Mouse (Mus musculus) kidney, postnatal 0 days (tissue): ENCODE measurements around the gene Fes. TPM values are rescaled to one million over a fixed set of nuclear protein-coding genes. Genes with fewer than 3 reads are reported as not detected.

Experiments used
- ATAC-seq: fragments of 200-750 bp; cut with Nextera tagmentation; replicated peaks from 2 replicates; pipeline ENCODE4 v1.8.0; 2017; ENCODE audit warnings: low read depth, moderate number of reproducible peaks, moderate TSS enrichment, moderate library complexity; ENCODE audit not compliant: low FRiP score
- DNase-seq: peaks from one replicate; pipeline ENCODE4 v3.0.0-alpha.2; 2016; ENCODE audit warnings: low spot score
- H3K27ac ChIP-seq: fragments of 300-500 bp; sonication (generic); 2 replicates; pipeline ENCODE4 v1.5.1; 2014; ENCODE audit warnings: mild to moderate bottlenecking
- H3K27me3 ChIP-seq: fragments of 300-500 bp; sonication (generic); 2 replicates; pipeline ENCODE4 v1.6.1; 2014; ENCODE audit warnings: low read length, mixed read lengths; ENCODE audit not compliant: insufficient read depth
- H3K36me3 ChIP-seq: fragments of 300-500 bp; sonication (generic); 2 replicates; pipeline ENCODE4 v1.6.1; 2014; ENCODE audit warnings: low read length, mixed read lengths; ENCODE audit not compliant: insufficient read depth
- H3K4me1 ChIP-seq: fragments of 300-500 bp; sonication (generic); replicated peaks from 2 replicates; pipeline ENCODE4 v1.6.1; 2014; ENCODE audit warnings: antibody characterized with exemption, low read length, mixed read lengths; ENCODE audit not compliant: insufficient read depth
- H3K4me2 ChIP-seq: fragments of 300-500 bp; sonication (generic); 2 replicates; pipeline ENCODE4 v1.6.1; 2014; ENCODE audit warnings: mild to moderate bottlenecking, low read length, moderate library complexity, mixed read lengths
- H3K4me3 ChIP-seq: fragments of 300-500 bp; sonication (generic); replicated peaks from 2 replicates; pipeline ENCODE4 v1.5.1; 2014; ENCODE audit warnings: low read depth, low read length
- H3K9ac ChIP-seq: fragments of 300-500 bp; sonication (generic); 2 replicates; pipeline ENCODE4 v1.6.1; 2014; ENCODE audit warnings: low read depth, low read length
- H3K9me3 ChIP-seq: fragments of 300-500 bp; sonication (generic); replicated peaks from 2 replicates; pipeline ENCODE4 v1.6.1; 2016; ENCODE audit warnings: low read length, inconsistent platforms, mixed read lengths
- CTCF ChIP-seq: IDR thresholded peaks from 2 replicates; pipeline ENCODE4 v1.5.1; 2016; ENCODE audit warnings: antibody characterized with exemption, low read depth, mild to moderate bottlenecking, moderate library complexity
- WGBS: fragments of 180-500 bp; shearing (Covaris S2); extraction: QIAGEN DNeasy Blood & Tissue Kit; methylation state at CpG from one replicate; pipeline ENCODE4 v1.1.7; 2014; 5-methylcytosine and 5-hydroxymethylcytosine counted together
- polyA plus RNA-seq: library from polyadenylated mRNA; unstranded; fragments of >200 nt; fragmentation: Nextera tagmentation; extraction: Ambion mirVana; gene quantifications from 2 replicates; pipeline ENCODE4 v1.2.1, GENCODE M21; 2015

Fes gene
- polyA plus RNA-seq, 1 experiment from 2014 or later, result 12.4 TPM

GRCm38 (mm10) chr7:80347670-80348586, 39.8 kb downstream of the Fes start:
- ATAC-seq, result peak; percentile 47; the same call in 1 of the 2 replicates

GRCm38 (mm10) chr7:80346830-80347229, 40.9 kb downstream of the Fes start:
- DNase-seq (no peak), ATAC-seq (no peak)
- no peaks in the 10 kb centered on the region for H3K9me3 ChIP-seq
- H3K36me3 ChIP-seq, result peaks cover 14% of the 10 kb centered on the region
- H3K27ac ChIP-seq, result peak overlapping the region; percentile 77
- no peak overlapping the region for H3K9ac ChIP-seq
- no peak for TF ChIP-seq CTCF
- H3K4me2 ChIP-seq, result no peak overlapping the region
- H3K27me3 ChIP-seq, result no peaks in the 10 kb centered on the region
- H3K4me1 ChIP-seq, result peaks cover 19% of the 10 kb centered on the region
- 69% methylated on average over 5 of the region's 5 CpGs for WGBS
- no peak overlapping the region for H3K4me3 ChIP-seq

More at GRCm38 (mm10) chr7:80347670-80348586, 39.8 kb downstream of the Fes start:
- DNase-seq, result peak; percentile 84
- H3K9ac ChIP-seq, result no peak overlapping the region
- no peak for TF ChIP-seq CTCF
- H3K9me3 ChIP-seq, result no peaks in the 10 kb centered on the region
- H3K4me1 ChIP-seq, result peaks cover 15% of the 10 kb centered on the region
- H3K36me3 ChIP-seq, result peaks cover 20% of the 10 kb centered on the region
- H3K27ac ChIP-seq, result peak overlapping the region; percentile 77
- WGBS, result 53% methylated on average over 13 of the region's 13 CpGs
- no peak overlapping the region for H3K4me2 ChIP-seq
- no peak overlapping the region for H3K4me3 ChIP-seq
- H3K27me3 ChIP-seq, result no peaks in the 10 kb centered on the region

DNA sequence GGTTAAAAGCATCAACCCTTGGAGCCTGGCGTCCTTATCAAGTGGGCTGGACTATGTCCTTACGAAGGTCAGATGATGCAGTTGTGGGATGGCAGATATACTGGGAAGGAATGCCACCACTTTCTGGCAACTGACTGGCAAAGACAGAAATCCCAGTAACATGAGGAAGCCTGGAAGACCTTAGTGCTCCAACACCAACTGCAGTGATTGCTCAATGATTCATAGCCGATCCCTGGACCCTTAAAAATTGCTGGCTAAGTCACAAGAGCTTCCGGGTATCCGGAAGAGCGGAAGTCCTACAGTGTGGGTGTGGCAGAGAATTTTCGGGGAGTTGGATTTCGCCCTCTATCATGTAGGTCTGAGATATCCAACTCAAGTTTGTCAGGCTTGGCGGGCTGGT, 41.6 kb downstream of the Fes start:
- no peaks in the 10 kb centered on the region for H3K9me3 ChIP-seq
- H3K4me2 ChIP-seq, result no peak overlapping the region
- TF ChIP-seq CTCF, result no peak
- peak overlapping the region; percentile 77; the same call in 1 of the 2 replicates for H3K27ac ChIP-seq
- H3K4me1 ChIP-seq, result peaks cover 19% of the 10 kb centered on the region
- DNase-seq (no peak), ATAC-seq (no peak)
- H3K9ac ChIP-seq, result no peak overlapping the region
- peaks cover 9% of the 10 kb centered on the region; the same call in 1 of the 2 replicates for H3K36me3 ChIP-seq
- H3K27me3 ChIP-seq, result no peaks in the 10 kb centered on the region
- no peak overlapping the region for H3K4me3 ChIP-seq
- 79% methylated on average over 9 of the region's 9 CpGs for WGBS

- ATAC-seq (peak; percentile 6), DNase-seq (no peak)
- WGBS, result 23% methylated on average over 19 of the region's 19 CpGs
- H3K27ac ChIP-seq, result peak overlapping the region; percentile 73
- H3K4me3 ChIP-seq, result peak overlapping the region; percentile 48
- H3K4me2 ChIP-seq, result peak overlapping the region; percentile 67
- H3K9me3 ChIP-seq, result no peaks in the 10 kb centered on the region
- H3K4me1 ChIP-seq, result peaks cover 23% of the 10 kb centered on the region
- peak overlapping the region; percentile 78 for H3K9ac ChIP-seq
- no peaks in the 10 kb centered on the region for H3K27me3 ChIP-seq
- H3K36me3 ChIP-seq, result no peaks in the 10 kb centered on the region
- TF ChIP-seq CTCF, result no peak
Observed at GRCm38 (mm10) chr7:80343270-80344018, 44.3 kb downstream of the Fes start.

DNA sequence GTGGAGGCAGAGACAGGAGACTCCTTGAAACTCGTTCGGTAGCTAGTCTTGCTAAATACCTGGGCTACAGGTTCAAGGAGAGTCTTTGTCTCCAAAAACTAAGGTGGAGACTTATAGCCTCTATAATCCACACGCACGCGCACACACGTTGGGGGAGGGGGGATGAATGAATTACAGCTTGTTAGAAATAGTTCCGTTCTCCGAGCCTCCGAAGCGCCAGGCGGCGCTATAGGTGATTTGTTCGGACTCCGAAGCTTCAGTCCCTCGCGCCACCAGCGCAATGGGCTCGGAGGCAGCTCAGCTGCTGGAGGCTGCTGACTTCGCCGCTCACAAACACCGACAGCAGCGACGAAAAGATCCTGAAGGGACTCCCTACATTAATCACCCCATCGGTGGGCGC, 44.9 kb downstream of the Fes start, which contains the start of gene Hddc3:
Hddc3 (plus strand) TSS at position 247 of the 400 bp plus-strand sequence.
- Histone ChIP-seq H3K4me2 (peak within 1 kb of the TSS; percentile 67), H3K4me3 (peak within 1 kb of the TSS; percentile 48), H3K4me1 (peaks cover 23% of the 10 kb centered on the region), H3K9ac (peak within 1 kb of the TSS; percentile 78), H3K27me3 (no peaks in the 10 kb centered on the region), H3K9me3 (no peaks in the 10 kb centered on the region), H3K36me3 (no peaks in the 10 kb centered on the region), H3K27ac (peak within 1 kb of the TSS; percentile 73)
- peak; percentile 7 for ATAC-seq
- TF ChIP-seq CTCF, result peak; percentile 87
- WGBS, result 1% methylated on average over 25 of the region's 25 CpGs
- peak; percentile 95 for DNase-seq

DNA sequence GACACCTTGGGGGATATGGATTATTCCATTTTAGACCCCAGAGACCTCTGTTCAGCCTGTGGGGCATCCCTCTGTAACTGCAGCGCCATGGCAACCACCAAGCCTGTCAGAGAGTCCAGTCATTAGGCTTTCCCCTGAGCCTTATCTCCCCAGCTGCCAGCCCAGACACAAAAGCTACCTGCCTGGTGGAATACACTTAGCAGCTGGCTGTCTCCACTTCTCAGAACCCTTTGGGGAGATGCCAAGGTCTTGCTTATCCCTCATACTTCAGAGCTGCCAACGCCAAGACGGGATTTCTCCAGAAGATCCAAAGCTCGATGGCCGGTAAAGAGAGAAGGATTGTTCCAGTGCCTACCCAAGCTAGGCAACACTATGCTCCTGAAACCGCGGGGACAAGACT, 46.0 kb downstream of the Fes start:
- Histone ChIP-seq H3K4me2 (no peak overlapping the region), H3K36me3 (peaks cover 6% of the 10 kb centered on the region; the same call in 1 of the 2 replicates), H3K4me1 (peaks cover 18% of the 10 kb centered on the region), H3K4me3 (no peak overlapping the region), H3K27ac (no peak overlapping the region), H3K27me3 (no peaks in the 10 kb centered on the region), H3K9me3 (no peaks in the 10 kb centered on the region), H3K9ac (no peak overlapping the region)
- ATAC-seq (no peak), DNase-seq (no peak)
- no peak for TF ChIP-seq CTCF
- 81% methylated on average over 7 of the region's 7 CpGs for WGBS
